Mouse (Mus musculus): ENCODE measurements at regions not wholly inside any gene's neighbourhood (a gene's known extent, or its start where the extent isn't known, plus 50 kb on each side); places are given as distances from the start of the nearest gene placed in this dataset.

- WGBS: 82% methylated on average over 9 of the region's 9 CpGs
- no peak for ATAC-seq (ENCODE audit: insufficient read depth, low FRiP score)
- H3K4me3 ChIP-seq (replicated peaks; ENCODE audit: low read length): no peak overlapping the region
- H3K4me2 ChIP-seq (ENCODE audit: low read depth, low read length): no peak overlapping the region
- no peaks in the 10 kb centered on the region for H3K36me3 ChIP-seq (ENCODE audit: control insufficient read depth, insufficient read depth, low read length)
- no peaks in the 10 kb centered on the region for H3K27me3 ChIP-seq (ENCODE audit: control insufficient read depth, insufficient read depth, low read length)
- no peak overlapping the region for H3K9ac ChIP-seq (ENCODE audit: low read length)
- H3K4me1 ChIP-seq (ENCODE audit: control insufficient read depth, insufficient read depth, low read length): no peaks in the 10 kb centered on the region
- H3K27ac ChIP-seq (ENCODE audit: low read length): no peak overlapping the region
- H3K9me3 ChIP-seq (replicated peaks; ENCODE audit: control insufficient read depth, low read length): no peaks in the 10 kb centered on the region
Observed at GRCm38 (mm10) chr7:79222626-79223335, 50.2 kb upstream of the Abhd2 start.
